Mouse (Mus musculus) midbrain, postnatal 0 days (tissue): ENCODE data around the gene Gm17018. TPM values are rescaled to one million over a fixed set of nuclear protein-coding genes. Genes with fewer than 3 reads are reported as not detected.

Source experiments
- ATAC-seq: fragments of 200-750 bp; cut with Nextera tagmentation; 2 replicates; pipeline ENCODE4 v1.8.0; 2017; ENCODE audit warnings: moderate number of reproducible peaks, mild to moderate bottlenecking, moderate TSS enrichment, moderate library complexity; ENCODE audit not compliant: low FRiP score
- DNase-seq: peaks from one replicate; pipeline ENCODE4 v3.0.0-alpha.2; 2015; ENCODE audit warnings: low spot score
- H3K27ac ChIP-seq: fragments of 300-500 bp; sonication (generic); 2 replicates; pipeline ENCODE4 v1.5.1; 2014; ENCODE audit warnings: low read depth, mild to moderate bottlenecking, low read length, mixed read lengths
- H3K27me3 ChIP-seq: fragments of 300-500 bp; sonication (generic); 2 replicates; pipeline ENCODE4 v1.6.1; 2014; ENCODE audit warnings: low read length, control low read depth, mixed read lengths; ENCODE audit not compliant: insufficient read depth
- H3K36me3 ChIP-seq: fragments of 300-500 bp; sonication (generic); 2 replicates; pipeline ENCODE4 v1.6.1; 2014; ENCODE audit warnings: low read length, control low read depth, mixed read lengths; ENCODE audit not compliant: insufficient read depth
- H3K4me1 ChIP-seq: fragments of 300-500 bp; sonication (generic); 2 replicates; pipeline ENCODE4 v1.6.1; 2014; ENCODE audit warnings: mild to moderate bottlenecking, control low read depth, antibody characterized with exemption, low read length, mixed read lengths; ENCODE audit not compliant: insufficient read depth
- H3K4me2 ChIP-seq: fragments of 300-500 bp; sonication (generic); 2 replicates; pipeline ENCODE4 v1.6.1; 2014; ENCODE audit warnings: low read depth, mild to moderate bottlenecking, low read length, mixed read lengths; ENCODE audit not compliant: poor library complexity, severe bottlenecking
- H3K4me3 ChIP-seq: fragments of 300-500 bp; sonication (generic); 2 replicates; pipeline ENCODE4 v1.5.1; 2014; ENCODE audit warnings: low read depth, mild to moderate bottlenecking, low read length, moderate library complexity
- H3K9ac ChIP-seq: fragments of 300-500 bp; sonication (generic); replicated peaks from 2 replicates; pipeline ENCODE4 v1.6.1; 2014; ENCODE audit warnings: mild to moderate bottlenecking, low read length, moderate library complexity, mixed read lengths; ENCODE audit not compliant: poor library complexity, severe bottlenecking
- H3K9me3 ChIP-seq: fragments of 300-500 bp; sonication (generic); 2 replicates; pipeline ENCODE4 v1.6.1; 2016; ENCODE audit warnings: low read length, control low read depth
- CTCF ChIP-seq: IDR thresholded peaks from 2 replicates; pipeline ENCODE4 v1.5.1; 2016; ENCODE audit warnings: antibody characterized with exemption, mild to moderate bottlenecking
- WGBS: fragments of 180-500 bp; shearing (Covaris S2); extraction: QIAGEN DNeasy Blood & Tissue Kit; methylation state at CpG from one replicate; pipeline ENCODE4 v1.1.7; 2014; 5-methylcytosine and 5-hydroxymethylcytosine counted together
- polyA plus RNA-seq: library from polyadenylated mRNA; unstranded; fragments of >200 nt; fragmentation: Nextera tagmentation; extraction: Ambion mirVana; gene quantifications from 2 replicates; pipeline ENCODE4 v1.2.1, GENCODE M21; 2015
- total RNA-seq: library from RNA; depleted of rRNA; stranded (reverse); fragments of >200 nt; gene quantifications from 2 replicates; pipeline ENCODE4 v1.2.3, GENCODE M21; 2014

The Gm17018 gene
- total and polyA plus RNA-seq, 2 experiments from 2014 or later = 15.7 to 84.4 TPM

DNA sequence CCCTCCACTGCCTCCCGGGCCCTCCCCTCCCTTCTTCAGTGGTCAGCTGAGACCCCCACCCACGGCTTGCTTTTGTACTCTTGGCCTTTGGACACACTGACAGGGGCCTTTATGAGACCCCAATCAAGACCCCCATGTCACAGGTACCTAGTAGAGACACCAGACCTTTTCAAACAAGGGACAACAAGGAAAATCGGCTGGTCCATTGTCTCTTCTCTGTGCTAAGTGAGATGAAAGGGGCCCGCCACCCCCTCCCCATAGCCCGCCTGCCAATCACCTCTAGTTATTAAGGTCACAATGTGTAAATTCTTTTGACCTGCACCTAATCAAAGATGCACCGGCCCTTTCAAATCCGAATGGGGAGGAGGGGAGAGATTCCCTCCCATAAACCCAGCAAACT lies 56.3 kb downstream of the Gm17018 start:
- Histone ChIP-seq H3K4me1 (peaks cover 7% of the 10 kb centered on the region), H3K27me3 (no peaks in the 10 kb centered on the region), H3K9me3 (no peaks in the 10 kb centered on the region), H3K4me2 (no peak overlapping the region), H3K36me3 (0 out of 2 replicates have a peak, but pooled peaks cover 3% of the 10 kb centered on the region), H3K27ac (0 out of 2 replicates have a peak overlapping the region, but pooled peaks have one; percentile 18), H3K9ac (no peak overlapping the region), H3K4me3 (no peak overlapping the region)
- WGBS = 22% methylated on average over 7 of the region's 7 CpGs
- DNase-seq (no peak), ATAC-seq (no peak)
- no peak for TF ChIP-seq CTCF

DNA sequence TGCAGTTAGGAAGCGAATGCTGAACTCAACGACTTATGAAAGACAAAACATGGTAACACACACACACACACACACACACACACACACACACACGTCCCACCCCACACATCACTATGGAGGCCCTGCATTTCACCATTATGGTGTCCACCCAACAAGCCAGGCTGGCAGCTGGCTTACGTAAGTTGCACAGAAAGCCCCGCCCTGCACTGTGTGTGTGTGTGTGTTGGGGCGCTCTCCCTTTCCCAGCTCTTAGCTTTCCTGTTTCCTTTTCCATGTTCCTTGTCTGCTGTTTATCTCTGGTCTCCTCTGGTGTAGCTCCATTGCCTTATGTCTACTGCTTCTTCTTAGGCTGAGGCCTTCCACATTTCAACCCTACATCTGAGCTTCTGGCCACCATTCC lies 57.8 kb downstream of the Gm17018 start:
- WGBS = 95% methylated on average over 6 of the region's 6 CpGs
- peaks cover 7% of the 10 kb centered on the region for H3K4me1 ChIP-seq
- H3K27ac ChIP-seq = no peak overlapping the region
- no peak overlapping the region for H3K9ac ChIP-seq
- H3K4me2 ChIP-seq = no peak overlapping the region
- no peaks in the 10 kb centered on the region for H3K27me3 ChIP-seq
- H3K4me3 ChIP-seq = no peak overlapping the region
- H3K9me3 ChIP-seq = no peaks in the 10 kb centered on the region
- no peak for TF ChIP-seq CTCF
- no peak for ATAC-seq
- 0 out of 2 replicates have a peak, but pooled peaks cover 6% of the 10 kb centered on the region for H3K36me3 ChIP-seq
- no peak for DNase-seq

DNA sequence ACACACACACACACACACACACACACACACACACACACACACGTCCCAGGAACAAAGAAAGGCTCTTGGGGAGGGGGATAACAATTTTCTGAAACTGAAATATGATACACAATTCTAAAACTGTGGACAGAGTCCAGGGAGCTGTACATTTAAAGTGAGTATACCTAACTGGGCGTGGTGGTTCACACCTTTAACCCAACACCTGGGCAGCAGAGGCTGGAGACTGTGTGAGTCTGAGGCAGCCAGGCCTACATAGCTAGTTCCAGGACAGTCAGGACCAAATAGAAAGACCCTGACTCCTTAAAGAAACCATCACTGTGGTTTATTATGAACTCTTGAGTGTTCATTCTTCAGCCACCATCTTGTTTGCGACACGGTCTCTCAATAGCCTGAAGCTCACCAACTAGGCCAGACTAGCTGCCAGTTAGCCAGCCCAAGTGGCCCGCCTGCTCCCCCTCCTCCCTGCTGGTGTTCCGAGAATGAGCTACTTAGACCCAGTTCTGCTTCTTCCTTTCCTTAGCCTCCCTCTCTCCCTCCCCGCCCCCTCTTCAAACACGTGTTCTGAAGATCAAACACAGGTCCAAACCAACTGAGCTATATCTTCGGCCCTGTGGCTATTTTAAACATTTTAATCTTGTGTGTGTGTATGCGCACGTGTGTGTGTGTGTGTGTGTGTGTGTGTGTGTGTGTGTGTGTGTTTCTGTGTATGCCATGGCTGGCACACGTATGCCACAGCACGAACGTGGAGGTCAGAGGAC lies 59.5 kb downstream of the Gm17018 start:
- no peak for TF ChIP-seq CTCF
- ATAC-seq (no peak), DNase-seq (no peak)
- H3K4me3 ChIP-seq = no peak overlapping the region
- H3K27ac ChIP-seq = no peak overlapping the region
- no peak overlapping the region for H3K4me2 ChIP-seq
- no peak overlapping the region for H3K9ac ChIP-seq
- 0 out of 2 replicates have a peak, but pooled peaks cover 6% of the 10 kb centered on the region for H3K36me3 ChIP-seq
- WGBS = 89% methylated on average over 14 of the region's 14 CpGs
- no peaks in the 10 kb centered on the region for H3K9me3 ChIP-seq
- H3K27me3 ChIP-seq = no peaks in the 10 kb centered on the region
- peaks cover 5% of the 10 kb centered on the region for H3K4me1 ChIP-seq

DNA sequence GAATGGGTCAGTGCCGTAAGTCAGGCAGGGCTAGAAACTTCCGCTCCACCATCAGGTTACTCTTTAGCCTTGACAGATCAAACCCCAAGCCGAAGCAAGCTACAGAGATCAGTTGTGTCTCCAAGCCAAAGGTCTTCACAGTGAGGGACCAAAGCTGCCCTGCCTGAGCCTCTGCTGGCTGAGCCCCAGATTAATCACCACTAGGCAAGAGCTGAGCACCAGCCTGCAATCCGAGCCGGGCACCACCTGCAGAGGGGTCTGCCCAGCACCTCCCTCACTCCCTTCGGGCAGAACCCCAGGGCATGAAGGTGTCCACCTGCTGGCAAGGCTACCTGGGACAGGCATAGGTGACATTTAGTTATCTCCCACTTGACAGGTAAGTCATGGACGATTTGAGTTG lies 60.6 kb downstream of the Gm17018 start:
- no peak for DNase-seq
- Histone ChIP-seq H3K9me3 (no peaks in the 10 kb centered on the region), H3K36me3 (0 out of 2 replicates have a peak, but pooled peaks cover 12% of the 10 kb centered on the region), H3K4me3 (no peak overlapping the region), H3K4me2 (no peak overlapping the region), H3K9ac (no peak overlapping the region), H3K27me3 (no peaks in the 10 kb centered on the region), H3K4me1 (no peaks in the 10 kb centered on the region), H3K27ac (no peak overlapping the region)
- WGBS = 61% methylated on average over 7 of the region's 7 CpGs
- no peak for TF ChIP-seq CTCF
- ATAC-seq = no peak

DNA sequence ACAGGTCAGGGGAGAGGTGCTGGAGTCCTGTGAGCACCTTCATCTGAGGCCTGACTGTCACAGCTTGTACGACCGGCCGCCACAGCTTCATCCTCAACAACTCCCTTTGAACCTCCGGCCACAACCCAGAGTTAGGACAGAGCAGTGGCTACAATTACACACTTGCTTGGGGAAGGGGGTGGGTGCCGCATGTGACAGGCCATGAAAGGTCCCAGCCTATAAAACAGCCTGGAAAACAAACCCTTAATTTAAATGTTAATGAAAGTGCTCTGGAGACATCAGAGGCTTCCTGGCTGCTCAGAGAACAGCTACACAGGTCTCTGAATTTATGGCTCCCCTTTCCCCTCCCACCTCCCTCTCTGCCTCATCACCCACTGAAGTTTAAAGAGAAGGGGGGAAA lies 61.7 kb downstream of the Gm17018 start:
- no peak overlapping the region for H3K27ac ChIP-seq
- no peaks in the 10 kb centered on the region for H3K4me1 ChIP-seq
- H3K4me3 ChIP-seq = no peak overlapping the region
- H3K4me2 ChIP-seq = no peak overlapping the region
- TF ChIP-seq CTCF = no peak
- no peaks in the 10 kb centered on the region for H3K27me3 ChIP-seq
- DNase-seq (no peak), ATAC-seq (no peak)
- 43% methylated on average over 5 of the region's 5 CpGs for WGBS
- H3K9me3 ChIP-seq = no peaks in the 10 kb centered on the region
- H3K9ac ChIP-seq = no peak overlapping the region
- H3K36me3 ChIP-seq = 0 out of 2 replicates have a peak, but pooled peaks cover 15% of the 10 kb centered on the region

DNA sequence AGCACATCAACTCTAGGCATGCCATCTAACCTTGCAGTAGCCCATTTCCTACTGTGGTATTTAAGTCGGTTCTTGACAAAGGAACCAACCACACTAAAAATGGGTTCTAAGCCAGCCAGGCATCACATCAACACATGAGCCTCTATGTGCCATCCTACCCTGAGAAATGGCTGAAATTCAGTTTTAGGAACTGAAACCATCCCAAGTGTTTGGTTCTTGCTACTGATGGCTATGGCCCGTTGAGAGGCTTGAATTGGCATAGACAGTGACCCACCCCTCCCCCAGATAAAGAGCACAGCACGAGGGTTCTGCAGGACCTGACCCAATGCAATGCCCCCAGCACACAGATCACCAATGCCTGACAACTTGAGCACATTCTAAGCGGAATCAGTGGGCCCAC lies 63.3 kb downstream of the Gm17018 start:
- Histone ChIP-seq H3K4me3 (no peak overlapping the region), H3K27me3 (no peaks in the 10 kb centered on the region), H3K4me1 (no peaks in the 10 kb centered on the region), H3K9ac (no peak overlapping the region), H3K36me3 (0 out of 2 replicates have a peak, but pooled peaks cover 15% of the 10 kb centered on the region), H3K27ac (no peak overlapping the region), H3K4me2 (no peak overlapping the region), H3K9me3 (no peaks in the 10 kb centered on the region)
- no peak for DNase-seq
- no peak for ATAC-seq
- TF ChIP-seq CTCF = no peak
- 88% methylated on average over 4 of the region's 4 CpGs for WGBS
